Mouse (Mus musculus): ENCODE results near the gene Ccdc121.

DNA sequence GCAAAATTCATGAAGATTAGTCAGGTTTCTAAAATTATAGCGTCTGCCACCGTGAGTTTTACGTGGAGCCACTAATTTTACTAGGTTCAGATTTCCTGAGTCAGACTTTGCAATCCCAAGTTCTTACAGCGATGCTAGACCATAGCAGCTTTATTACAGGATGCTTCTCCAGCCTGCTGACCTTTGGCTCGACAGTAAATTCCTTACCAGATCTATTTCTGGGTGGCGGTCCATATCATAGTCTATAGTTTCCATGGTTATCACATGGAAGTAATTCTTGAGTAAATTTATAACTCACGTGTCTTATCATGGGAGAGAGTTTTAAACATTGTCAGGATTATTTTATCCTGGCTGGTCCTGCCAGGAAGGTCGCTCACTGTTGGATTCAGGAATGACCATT lies 41.8 kb downstream of the Ccdc121 start:
- TF ChIP-seq POLR2A (IDR thresholded peaks at IDR 0.05; ENCODE audit: borderline replicate concordance, low read depth, low read length) (no peak), CTCF (IDR thresholded peaks at IDR 0.05; ENCODE audit: low read depth, low read length) (no peak)

All from bone marrow macrophage, adult 2 months (primary cell).